Mouse (Mus musculus): ENCODE data around the gene Ank2.

Ank2 gene

DNA sequence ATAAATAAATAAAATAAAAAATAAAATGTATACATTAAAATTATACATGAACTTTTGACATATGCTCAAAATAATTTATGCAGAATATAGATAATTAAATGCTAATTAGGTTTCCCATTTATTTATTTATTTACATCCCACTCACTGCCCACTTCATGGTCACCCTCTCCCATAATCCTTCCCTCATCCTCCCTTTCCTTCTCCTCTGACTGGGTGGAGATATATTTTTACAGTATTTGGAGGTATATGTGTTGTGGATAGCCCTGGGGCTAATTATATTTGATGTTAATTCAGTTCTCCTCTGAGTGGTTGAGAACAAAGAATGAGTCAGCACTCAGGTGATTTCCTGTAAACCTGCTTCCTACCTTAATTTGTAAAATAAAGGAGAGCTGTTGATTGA is 582.8 kb downstream of the Ank2 start:
- DNase-seq (ENCODE audit: low read depth, low spot score), result no peak

DNA sequence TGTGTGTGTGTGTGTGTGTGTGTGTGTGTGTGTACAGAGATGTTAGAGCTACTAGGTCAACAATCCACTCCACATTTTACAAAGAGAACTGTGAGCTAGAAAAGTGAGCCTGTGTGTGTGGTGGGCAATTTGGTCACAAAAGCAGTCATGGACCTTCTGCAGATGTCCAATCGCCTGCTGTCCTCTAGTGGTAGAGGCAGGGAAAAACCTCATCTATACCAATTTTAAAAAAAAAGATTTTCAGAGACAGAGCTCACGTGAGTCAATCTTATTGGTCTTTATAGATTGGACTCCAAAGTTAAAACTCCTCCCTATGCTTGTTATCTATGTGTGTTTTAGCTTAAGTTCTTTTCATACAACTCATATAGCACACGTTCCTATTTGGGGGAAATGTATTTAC is 595.6 kb downstream of the Ank2 start:
- peak; percentile 42 for DNase-seq (ENCODE audit: low read depth, low spot score)

DNA sequence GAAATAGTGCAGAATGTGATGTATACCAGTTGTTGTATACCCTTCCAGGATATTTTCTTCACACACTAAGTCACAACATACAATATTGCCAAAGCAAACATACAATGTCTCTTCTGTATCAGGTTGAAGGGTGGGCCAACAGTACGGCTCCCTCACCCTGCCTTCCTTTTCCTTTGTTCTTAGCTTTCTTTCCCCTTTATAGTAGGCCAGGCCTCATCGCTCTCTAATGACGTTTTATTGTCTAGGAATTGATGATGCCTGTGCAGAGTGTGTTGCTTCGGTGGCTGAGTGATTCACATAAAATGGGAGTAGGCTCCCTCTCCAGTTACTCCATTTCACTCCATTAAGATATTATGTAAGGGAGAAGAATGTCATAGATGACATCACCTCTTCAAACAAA is 612.5 kb downstream of the Ank2 start:
- DNase-seq (ENCODE audit: low read depth, low spot score), result no peak

DNA sequence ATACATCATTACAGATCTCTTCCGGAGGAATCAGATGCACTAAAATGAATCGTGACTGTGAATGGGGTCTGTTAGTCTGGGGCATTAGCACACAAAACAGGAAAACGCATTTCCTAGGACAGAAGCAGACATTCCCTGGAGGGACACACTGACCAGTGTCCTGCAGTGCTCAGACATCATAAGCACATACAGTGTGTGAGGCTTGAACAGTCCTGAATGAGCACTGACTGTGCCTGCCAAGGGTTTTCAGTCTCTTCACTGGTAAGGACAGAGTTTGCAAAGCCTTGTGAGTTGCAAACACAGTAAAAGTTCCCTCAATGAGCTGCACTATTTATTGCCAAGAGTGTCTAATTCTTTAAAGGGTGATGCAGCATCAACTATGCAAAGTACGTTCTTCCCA is 613.1 kb downstream of the Ank2 start:
- no peak for DNase-seq (ENCODE audit: low read depth, low spot score)

DNA sequence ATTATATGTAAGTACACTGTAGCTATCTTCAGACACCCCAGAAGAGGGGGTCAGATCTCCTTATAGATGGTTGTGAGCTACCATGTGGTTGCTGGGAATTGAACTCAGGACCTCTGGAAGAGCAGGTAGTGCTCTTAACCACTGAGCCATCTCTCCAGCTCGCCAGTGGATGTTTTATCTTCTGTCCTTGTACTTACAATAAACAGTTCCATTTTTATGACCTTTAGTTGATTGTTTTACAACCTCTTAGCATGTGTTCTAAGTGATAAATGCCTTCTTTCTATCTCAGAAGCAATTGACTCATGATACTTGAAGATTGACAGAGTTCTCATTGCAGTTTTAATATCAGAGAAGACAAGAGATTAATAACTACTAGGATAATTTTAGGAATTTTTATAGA is 620.9 kb downstream of the Ank2 start:
- no peak for DNase-seq (ENCODE audit: low read depth, low spot score)

All from CD4-positive helper T cell, adult 2 months (primary cell).